Mouse (Mus musculus) brain, embryonic 14.5 days (tissue): ENCODE measurements around the gene Ptgfrn. TPM values are rescaled to one million over a fixed set of nuclear protein-coding genes. Genes with fewer than 3 reads are reported as not detected.

Experiments used
- DNase-seq: peaks from one replicate; pipeline ENCODE4 v3.0.0-alpha.2; 2011; ENCODE audit warnings: low read depth
- CTCF ChIP-seq: fragments of 200-500 bp; IDR thresholded peaks from 2 replicates; pipeline ENCODE4 v1.5.1; 2012; ENCODE audit warnings: inconsistent platforms, mild to moderate bottlenecking, moderate library complexity, borderline replicate concordance; ENCODE audit not compliant: insufficient read depth, insufficient read length; ENCODE audit errors: extremely low read depth
- POLR2A ChIP-seq: fragments of 200-500 bp; IDR thresholded peaks from 2 replicates; pipeline ENCODE4 v1.6.1; 2012; ENCODE audit warnings: mild to moderate bottlenecking, inconsistent platforms, borderline replicate concordance; ENCODE audit not compliant: poor library complexity, insufficient read depth, insufficient read length, severe bottlenecking; ENCODE audit errors: extremely low read depth
- polyA plus RNA-seq: library from polyadenylated mRNA; depleted of rRNA; stranded (reverse); fragments of >200 nt; gene quantifications from 2 replicates; pipeline ENCODE4 v1.2.3, GENCODE M21; 2012

Gene Ptgfrn
- polyA plus RNA-seq, 1 experiment = 20.8 TPM

DNA sequence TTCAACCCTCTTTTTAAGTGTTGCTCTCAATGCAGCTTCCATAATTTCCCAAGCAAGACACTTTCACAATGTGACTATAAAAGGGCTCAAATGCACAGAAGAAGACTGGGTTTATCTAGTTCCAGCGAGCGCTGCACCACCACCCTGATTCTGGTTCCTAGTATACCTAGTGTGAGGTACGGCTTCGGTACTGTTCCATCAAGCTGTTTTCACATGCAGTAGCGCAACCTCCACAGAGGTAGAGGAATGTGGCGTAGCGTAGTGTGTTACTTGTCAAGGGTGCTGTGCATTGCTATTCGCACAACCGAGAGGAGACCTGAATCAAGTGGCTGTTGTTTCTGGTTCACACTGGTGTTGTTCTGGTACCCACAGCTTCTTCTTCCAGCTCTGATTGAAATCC is 24.8 kb upstream of the Ptgfrn start:
- TF ChIP-seq POLR2A = no peak
- TF ChIP-seq CTCF = no peak
- DNase-seq = no peak

GRCm38 (mm10) chr3:101132981-101133380 is 22.9 kb upstream of the Ptgfrn start:
- TF ChIP-seq CTCF (no peak), POLR2A (no peak)
- no peak for DNase-seq

DNA sequence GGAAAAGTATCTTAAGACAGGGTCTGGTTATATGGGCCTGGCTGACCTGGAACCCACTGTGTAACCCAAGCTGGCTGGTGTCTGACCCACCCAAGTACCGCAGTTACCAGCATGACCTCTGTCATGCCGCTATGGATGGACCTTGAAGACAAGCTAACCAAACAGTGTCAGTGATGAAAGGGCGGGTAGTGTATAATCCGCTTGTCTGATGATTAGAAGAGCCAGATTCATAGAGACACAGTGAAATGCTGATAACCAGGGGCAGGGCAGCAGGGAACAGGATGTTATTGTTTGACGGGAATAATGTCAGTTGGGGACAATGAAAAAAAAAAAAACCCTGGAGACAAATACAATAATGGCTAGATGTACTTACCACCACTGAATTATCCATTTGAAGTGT is 21.7 kb upstream of the Ptgfrn start:
- TF ChIP-seq CTCF = no peak
- TF ChIP-seq POLR2A = no peak
- DNase-seq = no peak

DNA sequence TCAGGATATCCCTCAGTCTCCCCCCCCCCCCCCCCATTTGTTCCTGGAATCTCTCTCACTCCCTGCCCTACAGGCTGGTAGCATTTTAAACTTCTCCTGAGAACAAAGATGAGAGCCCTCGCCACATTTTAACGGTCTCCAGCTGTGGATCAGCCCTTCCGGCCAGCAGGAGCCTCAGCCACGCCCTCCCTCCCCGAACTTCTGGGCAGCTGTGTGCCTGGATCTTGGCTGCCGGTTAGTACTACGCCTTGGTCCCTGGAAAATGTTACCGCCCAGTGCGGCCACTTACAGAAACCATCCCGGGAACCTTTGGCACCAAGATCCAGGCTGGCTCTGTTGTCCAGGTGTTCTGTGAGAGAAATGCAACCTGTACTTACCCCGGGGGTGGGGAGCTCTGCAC is 20.4 kb upstream of the Ptgfrn start:
- no peak for DNase-seq
- TF ChIP-seq POLR2A (no peak), CTCF (no peak)

GRCm38 (mm10) chr3:101129620-101130019 is 19.5 kb upstream of the Ptgfrn start:
- TF ChIP-seq CTCF (no peak), POLR2A (no peak)
- DNase-seq = no peak

- no peak for TF ChIP-seq POLR2A
- no peak for TF ChIP-seq CTCF
- DNase-seq = no peak
Observed at GRCm38 (mm10) chr3:101129090-101129489, 19.0 kb upstream of the Ptgfrn start.

DNA sequence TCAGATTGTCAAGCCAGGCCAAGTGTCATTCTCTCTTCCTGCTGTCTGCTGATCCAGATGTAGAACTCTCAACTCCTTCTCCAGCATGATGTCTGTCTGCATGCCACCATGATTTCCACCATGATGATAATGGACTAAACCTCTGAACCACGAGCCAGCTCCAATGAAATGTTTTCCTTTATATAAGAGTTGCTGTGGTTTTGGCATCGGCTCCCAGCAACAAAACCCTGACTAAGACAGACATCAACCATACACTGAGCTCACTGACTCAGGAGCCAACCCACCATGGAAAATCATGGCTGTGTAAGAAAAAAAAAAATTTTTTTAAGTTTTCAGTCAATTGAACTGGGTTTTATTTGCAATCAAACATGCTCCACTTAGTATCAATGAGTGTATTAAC is 17.7 kb upstream of the Ptgfrn start:
- TF ChIP-seq POLR2A (no peak), CTCF (no peak)

DNA sequence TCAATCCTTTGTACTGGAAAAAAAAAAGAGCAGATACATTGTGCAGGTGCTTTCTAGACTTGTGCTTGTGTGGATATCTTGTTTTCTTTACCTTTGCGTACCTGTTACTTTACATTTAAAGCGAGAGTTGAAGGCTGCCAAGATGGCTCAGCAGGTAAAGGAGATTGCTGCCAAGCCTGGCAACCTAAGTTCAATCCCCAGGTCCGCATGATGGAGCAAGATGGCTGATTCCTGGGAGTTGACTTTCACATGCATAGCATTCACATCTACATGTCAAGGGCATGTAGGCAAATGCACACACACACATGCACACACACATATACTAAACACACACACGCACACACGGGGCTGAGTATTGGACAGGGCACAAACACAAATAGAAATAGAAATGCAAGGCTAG is 14.6 kb upstream of the Ptgfrn start:
- DNase-seq = no peak
- TF ChIP-seq CTCF (no peak), POLR2A (no peak)

More for the DNA sequence above, 17.7 kb upstream of the Ptgfrn start:
- DNase-seq = no peak

DNA sequence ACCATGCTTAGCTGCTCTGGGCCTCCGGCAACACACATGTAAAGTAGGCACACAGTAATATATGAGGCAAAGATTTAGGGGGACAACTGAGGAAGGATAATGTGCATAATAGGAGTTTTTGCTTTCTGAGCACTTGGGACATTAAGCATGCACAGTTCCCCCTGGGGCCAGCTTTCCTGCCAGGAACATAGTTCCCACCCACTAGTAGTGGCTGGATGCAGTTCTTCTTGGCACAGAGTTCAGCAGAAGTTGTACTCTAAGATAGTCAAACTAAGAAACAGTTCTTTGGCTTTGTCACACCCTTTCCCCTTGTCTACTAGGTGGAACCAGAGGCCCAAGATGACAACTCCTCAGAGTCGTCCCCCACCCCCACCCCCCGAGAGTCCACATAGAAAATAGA is 12.4 kb upstream of the Ptgfrn start:
- TF ChIP-seq POLR2A (no peak), CTCF (no peak)
- DNase-seq = no peak

DNA sequence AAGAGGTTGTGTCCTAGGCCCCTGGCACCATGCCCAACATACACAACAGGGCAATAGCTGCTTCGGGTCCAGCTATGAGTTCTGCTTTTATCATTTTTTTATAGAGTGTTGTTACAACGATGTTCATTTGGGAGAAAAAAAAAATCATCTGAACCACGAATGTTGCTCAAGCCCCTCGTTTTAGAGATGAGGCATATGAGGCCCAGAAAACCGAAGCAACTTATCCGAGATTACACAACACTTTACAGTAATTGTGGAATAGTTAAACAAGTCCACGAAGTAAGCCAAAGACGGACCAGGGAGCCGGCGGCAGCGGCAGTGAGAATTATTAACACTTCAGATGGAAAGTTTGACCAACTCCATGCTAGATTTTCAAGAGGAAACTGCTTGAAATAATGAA is 7.7 kb upstream of the Ptgfrn start:
- TF ChIP-seq CTCF (no peak), POLR2A (no peak)
- DNase-seq = no peak

GRCm38 (mm10) chr3:101117386-101117749 is 7.3 kb upstream of the Ptgfrn start:
- no peak for DNase-seq
- TF ChIP-seq POLR2A (no peak), CTCF (no peak)

DNA sequence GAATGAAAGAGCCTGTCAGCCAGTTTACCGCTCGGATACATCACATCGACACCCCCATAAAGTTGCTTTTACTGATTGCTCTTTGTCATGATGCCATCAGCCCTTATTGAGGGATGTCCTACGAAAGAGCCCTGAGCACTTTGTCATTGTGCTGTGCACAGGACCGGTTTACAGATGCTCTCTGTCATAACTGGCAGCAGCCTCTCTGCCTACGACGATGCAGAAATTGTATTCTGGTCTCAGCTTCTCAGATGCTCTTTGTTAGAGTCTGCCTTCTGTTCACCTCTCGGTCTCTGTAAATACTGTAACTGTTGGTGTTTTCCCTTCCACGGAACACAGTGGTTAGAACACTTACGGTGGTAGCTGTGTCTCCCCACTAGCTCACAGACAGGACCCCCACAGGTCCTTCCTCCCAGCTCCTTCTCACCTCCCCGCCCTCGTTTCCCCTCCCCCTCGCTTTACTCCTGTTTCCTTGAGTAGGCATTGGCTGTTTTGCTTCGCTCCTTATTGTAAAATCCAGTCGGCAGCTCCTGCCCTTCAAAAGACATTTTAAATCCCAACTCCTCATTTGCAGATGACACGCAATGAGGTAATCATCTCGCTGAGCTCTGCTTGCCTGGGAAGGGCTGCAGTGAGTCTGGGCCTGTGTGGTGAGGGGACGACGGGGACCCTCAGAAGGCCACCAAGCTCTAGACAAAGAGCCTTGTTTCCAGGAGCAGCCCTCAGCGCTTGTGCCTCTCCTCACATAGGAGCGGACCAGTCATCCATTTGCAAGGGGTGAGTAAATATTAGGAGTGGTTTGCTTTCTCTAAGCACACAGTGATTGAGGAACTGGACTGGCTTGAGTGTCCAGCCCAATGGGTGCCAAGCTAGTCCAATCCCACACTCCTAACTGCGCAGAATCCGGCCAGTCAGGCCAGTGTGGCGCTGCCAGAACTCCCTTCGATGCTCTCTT is 6.6 kb upstream of the Ptgfrn start:
- peak; percentile 74 for DNase-seq
- TF ChIP-seq POLR2A (no peak), CTCF (no peak)
